ENCODE assay signal across 25 mouse cellular contexts in the genomic region with DNA sequence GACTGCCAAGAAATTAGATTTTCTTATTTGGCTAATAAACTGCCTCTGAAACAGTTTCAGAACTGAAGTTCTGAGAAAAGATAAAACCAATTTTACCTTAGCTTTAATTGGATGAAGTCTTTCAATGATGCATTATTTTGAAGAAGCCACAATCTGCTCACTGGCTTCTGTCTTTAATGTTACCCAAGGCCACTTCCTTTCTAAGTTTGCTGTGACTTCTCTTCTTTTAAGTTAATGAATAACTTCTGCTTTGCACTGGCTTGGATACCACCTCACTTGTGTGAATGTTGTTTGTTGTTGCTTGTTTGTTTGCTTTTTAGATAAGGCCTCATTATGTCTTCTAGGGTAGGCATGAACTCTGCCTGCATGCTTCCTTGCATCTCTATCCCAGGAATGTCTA. TPM values are rescaled to one million over a fixed set of nuclear protein-coding genes. Genes with fewer than 3 reads are reported as not detected.
A peak's percentile ranks its signal among the peaks of the same experiment; 100 is the strongest.
DNase-seq lines count a peak whose midpoint lies in the region; ATAC-seq and TF ChIP-seq lines count a peak whose summit lies in the region.
"Had no signal": no experiment of that assay in that cellular context is flagged by ENCODE, and none has a peak within 500 bp of the region (broad histone marks: within the 10 kb centered on the region; RNA-seq: fewer than 3 reads in every experiment).

No protein-coding gene starts in this region.

- H3K27me3 ChIP-seq in MEL (ENCODE audit: control insufficient read depth in 1 of 2, insufficient read depth in 2 of 2, low read length in 2 of 2), result no peaks in the 10 kb centered on the region
- no peaks in the 10 kb centered on the region for H3K27me3 ChIP-seq in forebrain, embryonic 13.5 days
- H3K27me3 ChIP-seq: CH12.LX; embryonic facial prominence, embryonic 13.5 days; embryonic facial prominence, embryonic 15.5 days; forebrain, embryonic 12.5 days; forebrain, embryonic 15.5 days had no signal

- no peak overlapping the region for H3K4me2 ChIP-seq in forebrain, embryonic 13.5 days
- H3K4me2 ChIP-seq: embryonic facial prominence, embryonic 13.5 days; embryonic facial prominence, embryonic 15.5 days; forebrain, embryonic 12.5 days; forebrain, embryonic 15.5 days had no signal

- TF ChIP-seq EP300 in MEL (IDR thresholded peaks at IDR 0.05; ENCODE audit: low read depth in 1 of 2, low read length in 2 of 2), result peak in 1 of 2 experiments; percentile 47; a peak in 1 of 4 replicates

- H3K27ac ChIP-seq in MEL (ENCODE audit: control insufficient read depth, low read depth, low read length), result no peak overlapping the region
- no peak overlapping the region for H3K27ac ChIP-seq in forebrain, embryonic 13.5 days
- H3K27ac ChIP-seq: embryonic facial prominence, embryonic 13.5 days; embryonic facial prominence, embryonic 15.5 days; forebrain, embryonic 10.5 days; forebrain, embryonic 12.5 days; forebrain, embryonic 15.5 days had no signal

- peak; percentile 74 for ATAC-seq in granulocyte monocyte progenitor cell, adult 5-6 weeks (replicated peaks; ENCODE audit: poor library complexity, severe bottlenecking)
- ATAC-seq in megakaryocyte progenitor cell, adult 5-6 weeks (replicated peaks; ENCODE audit: poor library complexity), result peak; percentile 63
- ATAC-seq in forebrain, embryonic 13.5 days, result no peak
- ATAC-seq: CD4-positive, CD25-positive, alpha-beta regulatory T cell, adult 4 months; forebrain, embryonic 15.5 days; forebrain, postnatal 0 days had no signal

- peaks cover 2 to 5% of the 10 kb centered on the region in 2 experiments; a peak in 3 of 4 replicates for H3K4me1 ChIP-seq in MEL (ENCODE audit: control insufficient read depth in 1 of 2, insufficient read depth in 2 of 2, low read length in 2 of 2)
- H3K4me1 ChIP-seq in forebrain, embryonic 13.5 days, result no peaks in the 10 kb centered on the region
- H3K4me1 ChIP-seq: embryonic facial prominence, embryonic 13.5 days; embryonic facial prominence, embryonic 15.5 days; forebrain, embryonic 10.5 days; forebrain, embryonic 12.5 days; forebrain, embryonic 15.5 days had no signal

- no peak overlapping the region for H3K9ac ChIP-seq in MEL (ENCODE audit: control insufficient read depth, low read depth, low read length, poor library complexity, severe bottlenecking)
- no peak overlapping the region for H3K9ac ChIP-seq in forebrain, embryonic 13.5 days
- H3K9ac ChIP-seq: embryonic facial prominence, embryonic 13.5 days; embryonic facial prominence, embryonic 15.5 days; forebrain, embryonic 12.5 days; forebrain, embryonic 15.5 days; forebrain, postnatal 0 days had no signal

- no peaks in the 10 kb centered on the region for H3K79me2 ChIP-seq in MEL (ENCODE audit: control insufficient read depth, insufficient read depth, low read length, poor library complexity)

- no peak overlapping the region for H3K4me3 ChIP-seq in MEL (ENCODE audit: control insufficient read depth in 1 of 2, insufficient read depth in 1 of 2, low read depth in 2 of 2, low read length in 2 of 2)
- no peak overlapping the region for H3K4me3 ChIP-seq in forebrain, embryonic 13.5 days
- H3K4me3 ChIP-seq: embryonic facial prominence, embryonic 13.5 days; embryonic facial prominence, embryonic 15.5 days; erythroblast, embryonic 14.5 days; forebrain, embryonic 10.5 days; forebrain, embryonic 12.5 days; forebrain, embryonic 15.5 days had no signal

- no peaks in the 10 kb centered on the region for H3K9me3 ChIP-seq in MEL (replicated peaks; ENCODE audit: insufficient read depth, low read length)
- H3K9me3 ChIP-seq in forebrain, embryonic 13.5 days (replicated peaks), result no peaks in the 10 kb centered on the region
- H3K9me3 ChIP-seq: embryonic facial prominence, embryonic 13.5 days; embryonic facial prominence, embryonic 15.5 days; forebrain, embryonic 10.5 days; forebrain, embryonic 12.5 days; forebrain, embryonic 15.5 days; G1E had no signal

- TF ChIP-seq RAD21 in MEL (IDR thresholded peaks at IDR 0.05; ENCODE audit: low read depth, low read length), result no peak

- no peak for TF ChIP-seq POLR2A in MEL (IDR thresholded peaks at IDR 0.05; ENCODE audit: control insufficient read depth in 1 of 2, insufficient read depth in 1 of 2, low read depth in 1 of 2, low read length in 2 of 2, poor library complexity in 1 of 2)

- DNase-seq in MEL (ENCODE audit: low read depth, low spot score), result peak; percentile 59
- no peak for DNase-seq in layer of hippocampus, postnatal 36 days
- DNase-seq: adrenal gland, adult 2 months; adrenal gland, postnatal 10 days; adrenal gland, postnatal 25 days; B cell, adult 2 months; cerebellum, adult 11 months; cerebellum, adult 18-20 months; cerebellum, adult 8-10 months; cerebellum, adult 9-11 months; cerebellum, postnatal 25 days; embryo, embryonic 11 days; forebrain, postnatal 0 days had no signal

- no peak for TF ChIP-seq CTCF in MEL (IDR thresholded peaks at IDR 0.05 in 2 of 3, conservative IDR thresholded peaks at IDR 0.05 in 1 of 3; ENCODE audit: control insufficient read depth in 1 of 3, insufficient read depth in 1 of 3, low read depth in 2 of 3, low read length in 3 of 3, poor library complexity in 1 of 3, severe bottlenecking in 1 of 3)

- H3K36me3 ChIP-seq in MEL (ENCODE audit: control insufficient read depth in 1 of 2, insufficient read depth in 2 of 2, low read length in 2 of 2), result peaks cover 0 to 15% of the 10 kb centered on the region in 2 experiments; a peak in 2 of 4 replicates
- no peaks in the 10 kb centered on the region for H3K36me3 ChIP-seq in forebrain, embryonic 13.5 days (ENCODE audit: poor library complexity, severe bottlenecking)
- H3K36me3 ChIP-seq: embryonic facial prominence, embryonic 13.5 days; embryonic facial prominence, embryonic 15.5 days; forebrain, embryonic 10.5 days; forebrain, embryonic 12.5 days; forebrain, embryonic 15.5 days; G1E had no signal

TF ChIP-seq in MEL, 35 proteins besides CTCF, POLR2A, EP300 and RAD21:
- TF ChIP-seq UBTF (IDR thresholded peaks at IDR 0.05; ENCODE audit: borderline replicate concordance, insufficient read depth, low read depth, low read length) (no peak), GATA1 (IDR thresholded peaks at IDR 0.05; ENCODE audit: low read depth, low read length) (no peak), POLR2AphosphoS2 (IDR thresholded peaks at IDR 0.05; ENCODE audit: low read length) (no peak), POLR2AphosphoS5 (IDR thresholded peaks at IDR 0.05; ENCODE audit: borderline replicate concordance, low read depth, low read length) (no peak), MYC (IDR thresholded peaks at IDR 0.05; ENCODE audit: low read depth, low read length) (no peak), CHD1 (IDR thresholded peaks at IDR 0.05; ENCODE audit: low read depth, low read length) (no peak), MEF2A (IDR thresholded peaks at IDR 0.05; ENCODE audit: extremely low read depth, insufficient replicate concordance, low read depth, low read length, poor library complexity, severe bottlenecking) (no peak), NELFE (IDR thresholded peaks at IDR 0.05; ENCODE audit: low read depth, low read length) (no peak), SIN3A (IDR thresholded peaks at IDR 0.05; ENCODE audit: low read length) (no peak), MXI1 (IDR thresholded peaks at IDR 0.05; ENCODE audit: low read depth, low read length) (no peak), MAX (IDR thresholded peaks at IDR 0.05; ENCODE audit: low read length) (no peak), TCF12 (IDR thresholded peaks at IDR 0.05; ENCODE audit: low read depth, low read length) (no peak), MAZ (IDR thresholded peaks at IDR 0.05; ENCODE audit: low read depth, low read length) (no peak), USF2 (IDR thresholded peaks at IDR 0.05; ENCODE audit: borderline replicate concordance in 1 of 2, insufficient read depth in 1 of 2, low read depth in 1 of 2, low read length in 2 of 2) (no peak), ZNF384 (IDR thresholded peaks at IDR 0.05; ENCODE audit: low read depth, low read length) (no peak), NRF1 (IDR thresholded peaks at IDR 0.05; ENCODE audit: insufficient read depth, low read depth, low read length, poor library complexity, severe bottlenecking) (no peak)

RNA-seq across cellular contexts. Expression of a gene that starts 10.3 kb away (rescaled TPM):
- total RNA-seq in MEL (2012; rRNA removed), result not detected in 2 replicates
- under 1 TPM in 1 of 2 experiments, not detected in 1; 0.03 TPM for polyA plus RNA-seq in MEL (2012; ENCODE audit: insufficient read depth in 1 of 2, insufficient read length in 2 of 2, low read depth in 1 of 2, low replicate concordance in 2 of 2, missing spikeins in 1 of 2)
- 33.7 and 34.0 TPM in 2 replicates for total RNA-seq in granulocyte monocyte progenitor cell, adult 5-6 weeks (2014; fragmentation: Nextera tagmentation)
- total RNA-seq in granulocyte monocyte progenitor cell, adult 5-6 weeks (2017), result 10.9 and 17.8 TPM in 2 replicates
- 39.7 and 39.8 TPM in 2 replicates for total RNA-seq in megakaryocyte progenitor cell, adult 5-6 weeks (2015)
- 16.2 and 18.7 TPM in 2 replicates for total RNA-seq in megakaryocyte progenitor cell, adult 5-6 weeks (2017)
- total RNA-seq in layer of hippocampus, postnatal 36 days (2021), result 10 to 100 TPM; 24.9 to 28.7 TPM
- 5.7 and 6.1 TPM in 2 replicates for polyA plus RNA-seq in forebrain, embryonic 13.5 days (2015; fragmentation: Nextera tagmentation; extraction: Ambion mirVana)
- total RNA-seq: CH12.LX, G1E had no signal
- polyA plus RNA-seq: erythroblast, embryonic 14.5 days; G1E had no signal

Comparison
In these comparisons a context has a peak if more than half of its experiments do, and no peak if none do; other contexts are left out.
1. RNA of a gene that starts 10.3 kb away (total RNA-seq): 16.2 to 39.8 TPM in megakaryocyte progenitor cell, adult 5-6 weeks, 10.9 to 34.0 TPM in granulocyte monocyte progenitor cell, adult 5-6 weeks and 24.9 to 28.7 TPM in layer of hippocampus, postnatal 36 days; not detected in MEL; every median in the first group is over 10 times any median in the second.